Mouse (Mus musculus) adrenal gland, adult (tissue): ENCODE measurements at regions not wholly inside any gene's neighbourhood (a gene's known extent, or its start where the extent isn't known, plus 50 kb on each side); places are given as distances from the start of the nearest gene placed in this dataset.

Source experiments
- DNase-seq, 2 experiments: peaks; one replicate each; pipeline ENCODE4 v3.0.0; 2022 to 2023; ENCODE audit warnings: low spot score in 1 of 2; ENCODE audit not compliant: inconsistent age in 2 of 2

DNA sequence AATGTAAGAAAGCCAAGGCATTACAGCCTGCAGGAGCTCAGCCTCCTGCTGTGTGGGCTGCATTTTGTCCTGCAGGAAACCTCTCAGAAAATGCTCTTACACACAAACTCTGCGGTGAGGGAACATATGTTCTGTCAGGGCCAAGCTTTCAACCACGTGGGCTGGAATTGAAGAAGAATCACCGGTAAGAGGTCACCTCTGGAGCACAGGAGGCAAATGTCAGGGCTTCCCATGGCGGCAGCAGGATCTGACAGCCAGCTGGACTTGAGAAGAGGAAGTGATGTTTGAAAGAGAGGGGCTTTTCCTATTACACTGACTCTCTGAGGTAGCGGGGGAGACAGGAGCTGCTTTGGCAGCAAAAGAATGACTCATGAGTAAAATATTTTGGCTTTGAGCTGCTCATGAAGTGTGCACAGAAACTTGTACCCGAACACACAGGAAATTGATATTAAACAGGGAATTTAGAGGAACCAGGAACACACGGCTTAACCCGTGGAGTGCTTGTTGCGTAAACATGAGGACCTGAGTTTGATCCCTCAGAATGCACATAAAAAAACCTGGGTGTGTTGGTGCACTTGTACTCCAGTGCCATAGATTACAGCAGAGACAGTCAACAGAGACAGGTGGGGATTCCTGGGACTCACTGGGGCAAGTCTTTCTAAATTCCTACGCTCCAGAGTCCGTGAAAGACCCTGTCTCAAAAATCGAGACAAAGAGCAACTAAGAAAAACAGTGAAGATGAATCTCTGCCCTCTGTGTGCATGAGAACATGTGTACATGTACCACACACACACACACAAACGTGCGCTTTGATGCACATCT is 848.1 kb upstream of the A1bg start:
- peak; percentile 13 to 60 for DNase-seq

DNA sequence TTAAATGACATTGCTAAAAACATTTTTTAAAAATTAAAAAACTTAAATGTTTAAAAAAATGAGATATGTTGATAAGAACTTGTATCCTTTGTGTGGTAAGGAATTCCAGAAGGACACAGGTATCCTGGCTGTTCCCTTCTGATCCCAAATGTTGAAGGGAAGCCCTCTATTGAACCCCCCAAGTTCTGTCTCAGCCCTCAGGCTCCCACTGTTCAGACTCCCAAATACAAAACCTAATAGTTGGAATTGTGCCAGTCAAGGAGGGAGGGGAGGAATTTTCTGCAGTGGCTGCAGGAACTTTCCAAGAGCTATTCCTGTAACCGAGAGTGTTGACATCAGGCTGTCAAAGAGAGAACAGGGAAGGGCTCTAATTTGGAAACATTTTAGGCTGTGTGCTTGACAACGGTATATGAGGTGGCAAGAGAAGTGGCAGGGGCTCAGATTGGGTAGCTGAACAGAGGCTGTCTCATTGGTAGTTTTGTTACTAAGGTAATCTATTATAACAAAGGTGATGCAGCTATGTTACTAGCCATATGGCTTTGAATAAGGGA is 843.8 kb upstream of the A1bg start:
- no peak for DNase-seq

- peak; percentile 17 to 31 for DNase-seq
These were observed 831.0 kb upstream of the A1bg start for GRCm38 (mm10) chr15:61753802-61754201.

- DNase-seq = no peak
These were observed 800.9 kb upstream of the A1bg start for GRCm38 (mm10) chr15:61723696-61724095.

DNA sequence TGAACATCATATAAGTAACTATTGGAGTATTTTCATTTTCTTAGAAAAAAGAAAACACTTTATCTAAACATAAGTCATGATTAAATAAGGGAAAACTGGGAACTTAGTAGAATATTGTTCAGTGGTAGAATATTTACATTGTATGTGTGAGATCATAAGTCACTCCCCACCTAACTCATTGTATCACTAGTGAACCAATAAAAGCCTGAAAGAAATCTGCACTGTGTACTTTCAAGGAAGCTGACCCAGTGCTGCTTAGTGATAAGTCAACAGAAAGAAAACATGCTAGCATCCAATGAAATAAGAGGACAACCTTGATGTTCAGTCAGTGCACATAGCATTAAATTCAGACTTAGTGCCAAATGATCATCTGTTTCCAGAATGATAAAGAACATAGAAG is 795.7 kb upstream of the A1bg start:
- DNase-seq = no peak

GRCm38 (mm10) chr15:61717216-61717615 is 794.4 kb upstream of the A1bg start:
- no peak for DNase-seq

DNA sequence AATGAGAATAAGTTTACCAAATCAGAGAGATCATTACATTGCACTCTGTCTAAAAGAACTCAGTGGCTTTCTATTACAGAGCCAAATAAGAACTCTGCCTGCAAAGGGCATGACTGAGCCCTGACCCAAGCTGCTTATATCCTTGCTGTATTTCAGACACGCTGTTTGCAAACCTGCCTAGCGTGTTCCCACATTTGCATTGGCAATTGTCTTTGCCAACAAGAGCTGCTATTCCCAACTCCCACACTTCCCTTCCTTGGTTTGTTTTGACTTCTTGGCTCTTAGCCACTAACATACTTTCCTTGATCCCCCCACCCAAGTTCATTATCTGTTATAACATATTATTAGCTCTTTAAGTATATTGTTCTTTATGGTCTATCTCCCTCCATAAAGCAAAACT is 791.1 kb upstream of the A1bg start:
- DNase-seq = no peak

DNA sequence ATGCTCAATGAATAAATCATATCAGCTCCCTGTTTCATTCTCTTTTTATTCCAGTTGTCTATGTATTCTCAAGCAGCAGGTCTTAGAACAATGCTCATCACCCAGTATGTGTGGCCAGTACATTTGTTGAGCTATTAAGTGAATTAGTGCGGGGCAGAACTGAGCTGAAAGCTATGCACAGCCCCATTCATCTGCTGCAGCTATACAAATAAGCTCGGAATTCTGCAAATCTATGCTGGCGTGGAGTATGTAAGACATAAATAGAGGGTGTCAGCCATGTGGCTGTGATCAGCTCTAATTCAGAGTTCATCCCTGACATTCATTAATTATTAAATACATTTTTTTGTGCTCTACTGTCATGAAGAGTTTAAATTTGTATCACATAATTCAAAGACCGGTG is 786.1 kb upstream of the A1bg start:
- no peak for DNase-seq

GRCm38 (mm10) chr15:61707952-61708351 is 785.1 kb upstream of the A1bg start:
- peak; percentile 54 to 87 for DNase-seq

DNA sequence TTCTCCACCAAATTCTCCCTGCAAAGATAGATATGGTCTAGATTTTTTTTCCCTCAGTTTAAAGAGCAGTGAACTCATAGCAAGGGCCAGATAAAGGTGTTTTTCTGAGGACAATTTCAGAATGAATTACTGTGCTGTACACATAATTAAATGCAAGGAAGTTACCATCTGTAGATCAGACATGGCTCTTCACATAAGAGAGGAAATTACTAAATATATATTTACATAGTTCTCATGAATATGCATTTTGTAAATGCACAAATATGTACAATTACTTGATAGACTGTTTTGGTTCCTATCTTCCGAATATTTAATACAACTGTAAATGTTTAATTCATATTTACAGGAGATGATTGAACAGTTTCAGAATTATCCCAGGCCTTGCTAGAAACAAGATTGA is 769.9 kb upstream of the A1bg start:
- no peak for DNase-seq

- DNase-seq = no peak
These were observed 767.6 kb upstream of the A1bg start for GRCm38 (mm10) chr15:61690425-61690824.

GRCm38 (mm10) chr15:61689776-61690397 is 767.1 kb upstream of the A1bg start:
- DNase-seq = peak; percentile 10 to 57

DNA sequence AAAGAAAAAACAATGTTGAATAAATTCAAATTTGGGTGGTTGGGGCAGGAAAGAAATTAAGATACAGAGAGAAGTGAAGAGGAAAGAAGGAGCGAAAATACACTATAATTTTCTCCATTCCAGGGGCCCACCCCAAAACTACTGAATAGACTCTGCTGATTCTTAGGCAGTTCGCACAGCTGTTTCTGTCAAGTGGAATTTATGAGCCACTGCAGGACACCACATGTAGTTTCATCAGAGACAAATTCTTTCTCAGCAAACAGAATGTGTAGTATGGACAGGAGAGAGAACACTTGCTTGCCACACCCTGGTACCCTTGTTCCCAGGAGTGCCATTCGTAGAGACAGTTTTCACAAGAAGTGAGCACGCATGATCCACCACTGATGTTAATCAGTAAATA is 760.2 kb upstream of the A1bg start:
- DNase-seq = no peak

DNA sequence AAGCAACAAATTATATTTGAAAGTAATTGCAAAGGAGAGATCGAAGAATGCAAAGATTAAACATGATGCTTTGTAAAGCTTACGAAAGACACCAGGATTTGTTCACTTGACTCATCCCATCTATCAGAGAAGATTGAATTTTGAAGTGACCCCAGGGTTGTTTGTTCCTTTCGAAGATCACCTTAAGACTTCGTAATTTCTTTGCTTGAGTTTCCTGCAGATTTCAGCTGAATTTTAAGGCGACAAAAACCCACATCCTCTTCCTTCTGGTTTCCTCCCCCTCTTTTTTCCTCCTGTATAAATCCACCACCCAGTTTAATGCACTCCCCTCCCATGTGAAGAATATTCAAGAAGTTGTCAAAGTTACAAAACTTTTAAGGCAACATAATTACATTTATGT is 747.7 kb upstream of the A1bg start:
- no peak for DNase-seq

- no peak for DNase-seq
These were observed 737.8 kb upstream of the A1bg start for GRCm38 (mm10) chr15:61660581-61660980.

GRCm38 (mm10) chr15:61656951-61657350 is 734.1 kb upstream of the A1bg start:
- no peak for DNase-seq

DNA sequence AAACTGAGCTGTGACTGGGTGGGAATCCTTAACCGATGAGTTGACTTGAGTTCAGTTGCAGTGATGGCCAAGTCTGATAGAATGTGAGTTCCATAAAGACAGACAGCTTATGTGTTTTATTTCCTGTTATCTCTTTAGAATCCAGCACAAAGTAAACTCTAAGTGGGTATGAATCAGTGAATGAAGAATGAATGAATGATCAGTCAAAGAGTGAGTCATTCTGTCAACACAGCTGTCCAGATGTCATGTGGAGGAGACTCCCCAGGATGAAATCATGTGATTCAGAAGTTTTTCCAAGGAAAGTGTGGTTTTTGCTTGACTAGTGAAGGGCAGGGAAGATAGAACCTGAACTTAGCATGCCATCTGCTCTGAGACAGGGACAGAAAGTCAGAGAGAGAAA is 732.0 kb upstream of the A1bg start:
- DNase-seq = no peak

DNA sequence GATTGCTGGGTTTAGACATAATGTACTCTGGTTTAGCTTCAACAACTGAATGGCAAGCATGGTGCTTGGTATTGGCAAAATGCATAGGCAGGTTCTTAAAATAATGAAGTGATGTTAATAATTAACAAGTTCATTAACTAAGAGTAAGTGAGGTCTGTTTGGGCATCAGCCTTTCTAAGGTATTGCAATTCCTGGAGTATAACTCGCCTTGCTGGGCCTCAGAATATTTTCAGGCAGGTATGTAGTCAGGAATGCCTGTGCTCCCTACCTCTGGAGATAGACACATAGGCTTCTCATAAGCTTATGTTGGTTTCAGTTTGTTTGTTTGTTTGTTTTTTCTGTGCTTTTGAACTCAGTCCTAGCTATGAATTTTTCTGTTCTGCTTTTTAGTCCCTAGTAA is 731.0 kb upstream of the A1bg start:
- no peak for DNase-seq

DNA sequence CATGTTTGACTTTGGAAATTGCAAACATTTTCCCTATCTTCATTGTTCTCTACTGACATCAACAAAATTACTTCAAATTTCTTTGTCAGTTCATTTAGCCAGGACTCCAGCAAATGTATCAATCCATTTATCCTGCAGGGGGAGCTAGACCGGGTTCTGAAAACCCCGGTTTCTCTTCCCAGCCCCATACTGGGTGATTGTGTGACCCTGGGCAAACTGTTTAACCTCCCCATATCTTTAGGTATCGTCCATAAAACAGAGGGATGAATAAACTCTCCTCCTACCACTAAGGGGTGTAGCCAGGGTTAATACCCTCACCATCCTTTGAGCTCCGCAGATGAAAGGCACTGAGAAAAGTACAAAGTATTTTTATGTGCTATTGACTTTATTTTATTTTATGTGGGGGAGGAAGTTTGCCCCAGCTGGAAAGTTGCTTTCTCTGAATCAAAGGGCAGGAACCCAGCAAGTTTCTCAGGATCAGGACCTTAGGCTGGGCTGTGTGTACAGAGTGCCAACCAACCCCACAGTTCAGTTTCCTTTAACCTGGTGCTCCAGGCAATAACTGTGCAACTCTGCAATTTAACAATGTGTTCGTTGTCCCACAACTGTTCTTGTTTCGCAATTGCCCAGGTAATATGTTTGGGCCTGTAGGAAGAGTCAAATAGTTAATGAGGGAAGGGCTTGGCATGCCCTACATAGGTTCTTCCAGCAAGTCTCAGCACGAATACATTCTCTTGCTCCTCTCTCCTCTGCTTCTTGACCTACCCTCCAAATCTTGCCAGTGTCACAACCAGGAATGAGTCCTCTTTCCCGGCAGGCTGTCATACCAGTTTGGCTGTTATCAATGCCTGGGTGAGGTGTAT is 696.1 kb upstream of the A1bg start:
- DNase-seq = no peak

DNA sequence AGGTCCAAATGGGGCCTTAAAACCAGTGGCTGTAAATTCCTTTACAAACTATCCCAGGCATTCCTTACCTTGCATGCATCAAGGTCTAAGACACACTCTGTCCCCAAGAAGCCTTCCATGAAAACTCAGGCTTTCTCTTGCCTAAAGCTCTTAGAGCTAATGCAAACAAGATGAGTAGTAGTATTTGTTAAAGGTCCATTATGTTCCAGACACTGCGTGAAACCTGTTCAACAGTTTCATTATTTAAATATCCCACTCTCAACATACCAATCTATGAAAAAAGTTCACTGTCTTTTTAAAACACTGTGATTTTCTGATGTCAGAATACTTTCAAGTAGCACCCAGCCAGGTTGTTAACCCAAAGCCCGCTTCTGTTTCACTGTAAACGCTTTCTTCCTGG is 687.9 kb upstream of the A1bg start:
- DNase-seq = no peak

DNA sequence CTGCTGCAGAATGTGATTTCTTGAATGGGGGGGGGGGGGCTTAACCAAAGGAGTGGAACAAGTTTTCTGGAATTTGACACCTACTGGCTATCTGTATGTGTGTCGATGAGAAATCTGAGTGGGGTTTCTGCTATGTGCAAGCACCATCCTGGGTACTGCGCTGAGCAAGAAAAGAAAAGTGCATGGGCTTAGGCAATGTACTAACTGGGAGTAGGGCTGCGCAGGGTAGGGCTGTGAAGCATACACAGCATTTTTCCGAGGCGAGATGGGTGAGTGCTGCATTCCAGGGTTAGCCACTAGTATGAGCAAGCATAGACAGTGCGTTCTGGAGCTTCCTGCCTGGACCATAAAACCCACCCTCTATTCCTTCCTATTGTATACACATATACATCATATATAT is 686.8 kb upstream of the A1bg start:
- DNase-seq = no peak
